Mouse (Mus musculus): ENCODE results near the gene Commd6.
"Not testable (repeated sequence)": the region's sequence is repeated elsewhere in the genome, so short reads cannot be mapped to it uniquely, and the experiment has no call there.

Gene Commd6

GRCm38 (mm10) chr14:101608519-101609368 is 31.7 kb downstream of the Commd6 start, which contains the start of gene Tbc1d4:
Gene Tbc1d4 (minus strand): TSS chr14:101609191.
- DNase-seq (ENCODE audit: low read depth, low spot score) = peak; percentile 45

- peak; percentile 10 for DNase-seq (ENCODE audit: low read depth, low spot score)
These were observed 32.6 kb downstream of the Commd6 start for GRCm38 (mm10) chr14:101607631-101608518.

- DNase-seq (ENCODE audit: low read depth, low spot score) = no peak
These were observed 34.6 kb downstream of the Commd6 start for GRCm38 (mm10) chr14:101605843-101606242.

GRCm38 (mm10) chr14:101602851-101603250 is 37.6 kb downstream of the Commd6 start:
- DNase-seq (ENCODE audit: low read depth, low spot score) = no peak

GRCm38 (mm10) chr14:101597096-101597715 is 43.3 kb downstream of the Commd6 start:
- no peak for DNase-seq (ENCODE audit: low read depth, low spot score)

- no peak for DNase-seq (ENCODE audit: low read depth, low spot score)
These were observed 43.8 kb downstream of the Commd6 start for GRCm38 (mm10) chr14:101596691-101597090.

- DNase-seq (ENCODE audit: low read depth, low spot score) = no peak
These were observed 45.0 kb downstream of the Commd6 start for GRCm38 (mm10) chr14:101595301-101596080.

GRCm38 (mm10) chr14:101594001-101594400 is 46.5 kb downstream of the Commd6 start:
- DNase-seq (ENCODE audit: low read depth, low spot score) = peak; percentile 20

- DNase-seq (ENCODE audit: low read depth, low spot score) = no peak
These were observed 47.1 kb downstream of the Commd6 start for GRCm38 (mm10) chr14:101593340-101593739.

- no peak for DNase-seq (ENCODE audit: low read depth, low spot score)
These were observed 49.4 kb downstream of the Commd6 start for GRCm38 (mm10) chr14:101591101-101591500.

GRCm38 (mm10) chr14:101588209-101588991 is 52.1 kb downstream of the Commd6 start:
- DNase-seq (ENCODE audit: low read depth, low spot score) = not testable (repeated sequence)

- not testable (repeated sequence) for DNase-seq (ENCODE audit: low read depth, low spot score)
These were observed 53.0 kb downstream of the Commd6 start for GRCm38 (mm10) chr14:101587366-101588040.

GRCm38 (mm10) chr14:101586096-101586495 is 54.4 kb downstream of the Commd6 start:
- no peak for DNase-seq (ENCODE audit: low read depth, low spot score)
